Mouse (Mus musculus): ENCODE results near the gene Mtfmt. TPM values are rescaled to one million over a fixed set of nuclear protein-coding genes. Genes with fewer than 3 reads are reported as not detected.

The Mtfmt gene
- total RNA-seq, 2 experiments from 2014 or later, result 9.5 to 20.5 TPM

GRCm38 (mm10) chr9:65424393-65424792 lies 11.2 kb upstream of the Mtfmt start:
- ATAC-seq (ENCODE audit: poor library complexity, severe bottlenecking), result 0 out of 2 replicates have a peak, but pooled peaks have one; percentile 38

GRCm38 (mm10) chr9:65427511-65427910 lies 8.1 kb upstream of the Mtfmt start:
- no peak for ATAC-seq (ENCODE audit: poor library complexity, severe bottlenecking)

- no peak for ATAC-seq (ENCODE audit: poor library complexity, severe bottlenecking)
These were observed 7.6 kb upstream of the Mtfmt start for GRCm38 (mm10) chr9:65428003-65428402.

GRCm38 (mm10) chr9:65430401-65430800 lies 5.2 kb upstream of the Mtfmt start:
- no peak for ATAC-seq (ENCODE audit: poor library complexity, severe bottlenecking)

GRCm38 (mm10) chr9:65430921-65431320 lies 4.7 kb upstream of the Mtfmt start:
- no peak for ATAC-seq (ENCODE audit: poor library complexity, severe bottlenecking)

GRCm38 (mm10) chr9:65432236-65432635 lies 3.3 kb upstream of the Mtfmt start:
- peak; percentile 59 for ATAC-seq (ENCODE audit: poor library complexity, severe bottlenecking)

- ATAC-seq (ENCODE audit: poor library complexity, severe bottlenecking), result peak; percentile 39
These were observed 1.4 kb upstream of the Mtfmt start for GRCm38 (mm10) chr9:65434140-65434539.

- no peak for ATAC-seq (ENCODE audit: poor library complexity, severe bottlenecking)
These were observed 371 bp upstream of the Mtfmt start for GRCm38 (mm10) chr9:65435211-65435610.

GRCm38 (mm10) chr9:65444692-65445091 lies 9.1 kb downstream of the Mtfmt start:
- ATAC-seq (ENCODE audit: poor library complexity, severe bottlenecking), result no peak

- ATAC-seq (ENCODE audit: poor library complexity, severe bottlenecking), result no peak
These were observed 12.4 kb downstream of the Mtfmt start for GRCm38 (mm10) chr9:65447951-65448350.

GRCm38 (mm10) chr9:65458975-65459374 lies 23.4 kb downstream of the Mtfmt start:
- ATAC-seq (ENCODE audit: poor library complexity, severe bottlenecking), result no peak

GRCm38 (mm10) chr9:65460198-65460597 lies 24.6 kb downstream of the Mtfmt start:
- no peak for ATAC-seq (ENCODE audit: poor library complexity, severe bottlenecking)

GRCm38 (mm10) chr9:65460732-65461442 lies 25.3 kb downstream of the Mtfmt start, which contains the start of gene Spg21:
Spg21 (plus strand) TSS chr9:65460947.
- ATAC-seq (ENCODE audit: poor library complexity, severe bottlenecking), result peak; percentile 97

GRCm38 (mm10) chr9:65462544-65462943 lies 27.0 kb downstream of the Mtfmt start:
- ATAC-seq (ENCODE audit: poor library complexity, severe bottlenecking), result no peak

- no peak for ATAC-seq (ENCODE audit: poor library complexity, severe bottlenecking)
These were observed 28.6 kb downstream of the Mtfmt start for GRCm38 (mm10) chr9:65464161-65464560.

GRCm38 (mm10) chr9:65465241-65465640 lies 29.7 kb downstream of the Mtfmt start:
- no peak for ATAC-seq (ENCODE audit: poor library complexity, severe bottlenecking)

- no peak for ATAC-seq (ENCODE audit: poor library complexity, severe bottlenecking)
These were observed 32.1 kb downstream of the Mtfmt start for GRCm38 (mm10) chr9:65467686-65468085.

GRCm38 (mm10) chr9:65472769-65473168 lies 37.2 kb downstream of the Mtfmt start:
- ATAC-seq (ENCODE audit: poor library complexity, severe bottlenecking), result peak; percentile 67

GRCm38 (mm10) chr9:65479158-65479557 lies 43.6 kb downstream of the Mtfmt start:
- ATAC-seq (ENCODE audit: poor library complexity, severe bottlenecking), result no peak

GRCm38 (mm10) chr9:65480071-65480470 lies 44.5 kb downstream of the Mtfmt start:
- ATAC-seq (ENCODE audit: poor library complexity, severe bottlenecking), result no peak

GRCm38 (mm10) chr9:65491476-65491875 lies 55.9 kb downstream of the Mtfmt start:
- ATAC-seq (ENCODE audit: poor library complexity, severe bottlenecking), result no peak

- ATAC-seq (ENCODE audit: poor library complexity, severe bottlenecking), result no peak
These were observed 56.8 kb downstream of the Mtfmt start for GRCm38 (mm10) chr9:65492351-65492750.

GRCm38 (mm10) chr9:65492851-65493250 lies 57.3 kb downstream of the Mtfmt start:
- ATAC-seq (ENCODE audit: poor library complexity, severe bottlenecking), result peak; percentile 88

Measured in megakaryocyte, adult 5-6 weeks (primary cell).